Mouse (Mus musculus): ENCODE data around the gene Cpsf7. TPM values are rescaled to one million over a fixed set of nuclear protein-coding genes. Genes with fewer than 3 reads are reported as not detected.
"Not testable (repeated sequence)": the region's sequence is repeated elsewhere in the genome, so short reads cannot be mapped to it uniquely, and the experiment has no call there.

Cpsf7 gene
- total RNA-seq, 1 experiment from 2014 or later = 126 TPM

GRCm38 (mm10) chr19:10557001-10557400 is 31.9 kb downstream of the Cpsf7 start:
- no peak for ATAC-seq (ENCODE audit: extremely low read depth, insufficient number of reproducible peaks, low FRiP score, poor library complexity, severe bottlenecking)

GRCm38 (mm10) chr19:10557430-10557829 is 32.4 kb downstream of the Cpsf7 start:
- no peak for ATAC-seq (ENCODE audit: extremely low read depth, insufficient number of reproducible peaks, low FRiP score, poor library complexity, severe bottlenecking)

DNA sequence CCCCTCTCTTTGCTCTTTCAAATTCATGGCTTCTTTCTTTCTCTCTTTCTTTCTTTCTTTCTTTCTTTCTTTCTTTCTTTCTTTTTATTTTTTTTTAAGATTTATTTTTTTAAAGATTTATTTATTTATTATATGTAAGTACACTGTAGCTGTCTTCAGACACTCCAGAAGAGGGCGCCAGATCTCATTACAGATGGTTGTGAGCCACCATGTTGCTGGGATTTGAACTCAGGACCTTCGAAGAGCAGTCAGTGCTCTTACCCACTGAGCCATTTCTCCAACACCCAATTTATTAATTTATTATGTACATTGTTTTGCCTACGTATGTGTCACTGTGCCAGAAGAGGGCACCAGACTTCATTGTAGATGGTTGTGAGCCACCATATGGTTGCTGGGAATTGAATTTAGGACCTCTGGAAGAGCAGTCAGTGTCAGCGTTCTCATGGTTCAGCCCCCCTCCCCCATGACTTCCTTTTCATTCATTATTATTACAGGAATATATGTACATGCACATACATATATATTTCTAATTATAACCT is 32.8 kb downstream of the Cpsf7 start:
- not testable (repeated sequence) for ATAC-seq (ENCODE audit: extremely low read depth, insufficient number of reproducible peaks, low FRiP score, poor library complexity, severe bottlenecking)

DNA sequence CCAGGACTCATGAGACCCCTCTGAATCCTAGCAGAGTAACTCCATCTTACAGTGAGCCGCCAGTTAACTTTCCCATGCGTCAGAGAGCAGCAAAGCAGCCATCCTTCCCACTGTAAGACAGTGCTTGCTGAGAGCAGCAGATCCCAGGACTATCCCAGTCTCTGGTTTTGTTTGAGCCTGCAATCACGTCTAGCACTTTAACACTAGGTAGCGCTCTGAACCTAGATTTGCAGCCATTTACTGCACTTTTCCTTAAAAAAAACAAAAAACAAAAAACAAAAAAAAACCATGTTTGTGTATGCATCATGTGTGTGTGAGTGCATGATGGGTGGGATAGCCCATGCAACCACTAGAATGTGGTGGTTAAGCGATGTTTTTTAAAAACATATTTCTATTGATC is 35.0 kb downstream of the Cpsf7 start:
- ATAC-seq (ENCODE audit: extremely low read depth, insufficient number of reproducible peaks, low FRiP score, poor library complexity, severe bottlenecking) = no peak

- no peak for ATAC-seq (ENCODE audit: extremely low read depth, insufficient number of reproducible peaks, low FRiP score, poor library complexity, severe bottlenecking)
These were observed 36.7 kb downstream of the Cpsf7 start for GRCm38 (mm10) chr19:10561558-10562314.

DNA sequence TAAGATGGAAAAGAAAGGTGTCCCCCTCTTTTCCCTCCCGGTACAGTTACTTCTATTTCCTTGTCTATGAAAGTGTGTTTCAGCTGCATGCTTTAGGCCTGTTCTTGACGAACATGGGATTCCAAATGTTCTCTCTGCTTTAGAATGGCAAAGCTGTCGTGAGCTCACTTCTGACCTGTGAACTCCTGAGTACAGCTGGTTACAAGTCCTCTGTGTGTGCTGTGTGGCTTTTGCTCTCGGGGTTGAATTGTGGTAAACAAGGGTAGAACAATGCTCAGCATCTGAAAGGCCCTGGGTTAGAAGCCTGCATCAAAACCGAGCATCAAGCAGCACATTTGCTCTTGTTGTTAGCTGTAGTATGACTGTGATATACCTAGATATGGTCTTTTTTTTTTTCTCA is 37.3 kb downstream of the Cpsf7 start:
- no peak for ATAC-seq (ENCODE audit: extremely low read depth, insufficient number of reproducible peaks, low FRiP score, poor library complexity, severe bottlenecking)

GRCm38 (mm10) chr19:10564278-10564677 is 39.2 kb downstream of the Cpsf7 start:
- ATAC-seq (ENCODE audit: extremely low read depth, insufficient number of reproducible peaks, low FRiP score, poor library complexity, severe bottlenecking) = no peak

GRCm38 (mm10) chr19:10565217-10565616 is 40.2 kb downstream of the Cpsf7 start:
- ATAC-seq (ENCODE audit: extremely low read depth, insufficient number of reproducible peaks, low FRiP score, poor library complexity, severe bottlenecking) = no peak

- no peak for ATAC-seq (ENCODE audit: extremely low read depth, insufficient number of reproducible peaks, low FRiP score, poor library complexity, severe bottlenecking)
These were observed 44.6 kb downstream of the Cpsf7 start for GRCm38 (mm10) chr19:10569627-10570026.

DNA sequence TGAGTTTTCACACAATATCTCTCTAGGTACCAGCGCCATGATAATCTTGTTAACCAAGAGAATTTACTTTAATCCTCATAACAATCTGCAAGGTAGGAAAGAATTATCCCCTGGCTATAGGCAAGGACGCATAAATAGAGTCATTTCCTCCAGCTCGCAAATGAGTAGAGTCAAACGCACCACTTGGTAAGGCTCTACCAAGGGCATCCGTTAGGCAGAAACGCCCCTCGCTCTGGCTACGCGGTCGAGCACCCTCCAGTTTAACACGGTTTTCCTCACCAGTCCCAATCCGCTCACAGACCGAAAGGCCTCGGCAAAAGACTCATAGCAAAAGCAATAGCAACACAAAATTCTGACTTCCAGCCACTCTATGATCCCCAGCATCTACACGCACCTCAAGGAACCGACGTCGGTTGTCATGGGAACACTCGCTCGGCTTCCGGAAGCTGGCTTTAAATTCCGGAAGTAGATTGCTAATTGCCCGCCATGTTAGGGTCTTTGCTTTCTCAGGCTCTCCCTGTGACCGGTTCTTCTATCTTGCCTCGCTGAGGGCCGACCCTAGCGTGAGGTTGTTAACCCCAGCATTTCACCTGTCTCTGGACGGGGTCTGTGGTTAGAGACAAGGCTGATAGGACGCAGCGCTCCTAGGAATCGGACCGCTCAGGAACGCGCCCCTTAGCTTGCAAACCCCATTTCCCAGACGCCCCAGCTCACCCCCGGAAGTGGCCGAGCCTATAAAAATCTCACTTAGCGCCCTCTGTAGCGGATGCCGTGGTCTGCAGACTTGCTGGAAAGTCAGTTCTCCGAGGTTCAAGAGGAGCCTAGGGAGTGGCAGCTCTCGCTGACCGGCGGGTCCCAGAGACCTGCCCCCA is 51.9 kb downstream of the Cpsf7 start, which contains the start of the genes Cyb561a3 and Tmem138:
Gene Cyb561a3 (plus strand): TSS at position 483 of the 872 bp plus-strand sequence.
Gene Tmem138 (minus strand): TSS at position 673 of the 872 bp plus-strand sequence.
- ATAC-seq (ENCODE audit: extremely low read depth, insufficient number of reproducible peaks, low FRiP score, poor library complexity, severe bottlenecking) = peak; percentile 76

DNA sequence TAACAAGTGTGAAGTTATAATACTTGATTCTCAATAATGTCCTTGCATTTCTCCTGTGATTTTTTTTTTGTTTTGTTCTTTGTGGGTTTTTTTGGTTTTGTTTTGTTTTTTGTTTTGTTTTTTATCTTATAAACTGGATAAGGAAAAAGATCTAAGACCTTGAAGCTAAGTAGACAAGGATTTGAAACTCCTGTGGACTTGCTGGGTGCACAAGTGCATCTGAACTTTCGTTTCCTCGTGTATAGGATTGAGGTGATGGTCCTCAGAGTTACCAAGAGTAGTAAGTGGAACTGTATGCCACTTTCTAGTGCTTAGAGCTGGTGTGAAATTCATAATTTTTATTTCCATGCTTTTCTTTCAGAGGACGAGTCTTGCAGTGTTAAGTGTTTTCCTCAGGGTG is 55.0 kb downstream of the Cpsf7 start:
- no peak for ATAC-seq (ENCODE audit: extremely low read depth, insufficient number of reproducible peaks, low FRiP score, poor library complexity, severe bottlenecking)

- ATAC-seq (ENCODE audit: extremely low read depth, insufficient number of reproducible peaks, low FRiP score, poor library complexity, severe bottlenecking) = peak; percentile 48
These were observed 55.7 kb downstream of the Cpsf7 start for GRCm38 (mm10) chr19:10580761-10581160.

GRCm38 (mm10) chr19:10581984-10582383 is 56.9 kb downstream of the Cpsf7 start:
- peak; percentile 33; the same call in 1 of the 2 replicates for ATAC-seq (ENCODE audit: extremely low read depth, insufficient number of reproducible peaks, low FRiP score, poor library complexity, severe bottlenecking)

DNA sequence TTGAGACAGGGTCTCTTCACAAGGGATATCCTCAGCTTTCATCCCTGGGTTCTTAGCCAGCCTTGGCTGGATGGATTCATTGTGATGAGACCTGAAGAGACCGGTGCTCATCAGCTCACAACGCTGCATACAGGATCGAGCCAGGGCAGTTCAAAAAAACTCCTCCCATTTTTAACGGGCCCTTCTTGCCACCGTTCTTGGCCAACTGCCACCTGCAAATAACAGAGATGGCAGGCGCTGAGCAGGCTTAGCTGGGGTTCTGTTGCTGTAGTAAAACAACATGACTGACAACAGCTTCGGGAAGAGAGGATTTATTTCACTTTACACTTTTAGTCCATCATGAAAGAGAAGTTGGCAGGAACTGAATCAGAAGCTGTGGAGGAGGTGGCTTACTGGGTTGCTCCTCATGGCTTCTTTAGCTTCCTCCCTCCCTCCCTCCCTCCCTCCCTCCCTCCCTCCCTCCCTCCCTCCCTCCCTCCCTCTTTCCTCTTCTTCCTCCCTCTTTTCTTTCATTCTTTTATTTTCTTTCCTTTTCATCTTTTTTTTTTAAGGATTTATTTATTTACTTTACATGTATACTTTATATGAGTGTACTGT is 58.6 kb downstream of the Cpsf7 start:
- no peak for ATAC-seq (ENCODE audit: extremely low read depth, insufficient number of reproducible peaks, low FRiP score, poor library complexity, severe bottlenecking)

DNA sequence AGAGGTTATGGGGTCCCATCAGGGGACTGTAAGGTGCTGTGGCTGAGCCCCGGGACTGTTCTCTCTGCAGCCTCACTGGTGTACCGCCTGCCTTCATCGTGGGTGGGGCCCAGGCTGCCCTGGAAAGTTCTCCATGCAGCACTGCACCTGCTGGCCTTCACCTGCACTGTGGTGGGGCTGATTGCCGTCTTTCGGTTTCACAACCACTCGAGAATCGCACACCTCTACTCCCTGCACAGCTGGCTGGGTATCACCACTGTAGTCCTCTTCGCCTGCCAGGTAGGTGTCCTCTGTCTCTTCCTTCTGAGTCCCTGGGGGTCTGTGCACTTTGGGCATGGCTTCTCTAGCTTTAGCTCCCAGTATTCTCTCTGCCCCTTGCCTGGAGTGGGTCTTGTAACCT is 60.0 kb downstream of the Cpsf7 start:
- peak; percentile 63 for ATAC-seq (ENCODE audit: extremely low read depth, insufficient number of reproducible peaks, low FRiP score, poor library complexity, severe bottlenecking)

DNA sequence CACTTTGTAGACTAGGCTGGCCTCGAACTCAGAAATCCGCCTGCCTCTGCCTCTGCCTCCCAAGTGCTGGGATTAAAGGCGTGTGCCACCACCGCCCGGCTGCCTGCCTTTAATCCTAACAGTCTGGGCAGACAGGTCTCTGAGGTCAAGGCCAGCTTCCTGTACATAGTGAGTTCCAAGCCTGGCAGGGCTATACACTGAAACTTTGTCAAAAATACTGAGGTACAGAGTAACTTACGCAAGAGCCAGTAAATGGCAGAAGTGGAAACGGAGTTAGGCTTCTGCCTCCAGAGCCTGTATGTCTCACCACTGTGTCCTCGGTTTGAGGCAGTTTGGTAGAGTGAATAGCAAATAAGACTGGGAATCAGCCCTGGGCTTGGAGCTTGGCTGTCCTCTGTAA is 62.2 kb downstream of the Cpsf7 start:
- ATAC-seq (ENCODE audit: extremely low read depth, insufficient number of reproducible peaks, low FRiP score, poor library complexity, severe bottlenecking) = no peak

DNA sequence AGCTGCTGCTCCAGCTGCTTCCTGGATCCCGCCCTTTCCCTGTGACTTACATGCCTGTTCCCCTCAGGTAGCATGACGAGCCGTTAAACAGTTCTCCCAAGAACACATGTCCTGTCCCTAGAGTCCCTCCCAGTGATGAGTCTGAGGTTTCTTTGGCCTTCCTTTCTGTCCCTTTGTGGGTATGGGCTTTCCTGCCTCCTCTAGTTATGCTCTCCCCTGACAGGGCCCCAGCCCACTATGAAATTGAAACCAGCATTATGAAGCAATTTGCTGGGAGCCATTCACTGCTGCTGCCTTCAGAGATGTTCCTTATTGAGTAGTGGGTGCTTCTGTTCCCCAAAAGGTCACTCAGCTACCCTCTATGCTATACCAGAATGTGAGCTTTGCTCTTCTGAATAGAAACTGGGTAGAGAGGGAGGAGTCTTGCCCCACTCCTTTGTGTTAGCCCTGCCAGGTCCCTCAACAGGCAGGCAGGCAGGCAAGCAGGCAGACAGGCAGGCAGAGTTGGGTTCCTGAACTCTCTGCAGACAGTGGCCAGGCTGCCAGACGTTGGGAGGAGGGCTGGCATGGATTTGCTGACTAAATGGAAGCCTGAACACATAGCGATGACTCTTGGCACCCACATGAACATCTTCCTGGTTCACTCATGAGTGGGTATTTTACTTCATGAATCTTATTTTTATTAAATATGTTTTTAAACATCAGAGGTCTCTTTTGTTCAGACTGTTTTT is 64.2 kb downstream of the Cpsf7 start:
- no peak for ATAC-seq (ENCODE audit: extremely low read depth, insufficient number of reproducible peaks, low FRiP score, poor library complexity, severe bottlenecking)

DNA sequence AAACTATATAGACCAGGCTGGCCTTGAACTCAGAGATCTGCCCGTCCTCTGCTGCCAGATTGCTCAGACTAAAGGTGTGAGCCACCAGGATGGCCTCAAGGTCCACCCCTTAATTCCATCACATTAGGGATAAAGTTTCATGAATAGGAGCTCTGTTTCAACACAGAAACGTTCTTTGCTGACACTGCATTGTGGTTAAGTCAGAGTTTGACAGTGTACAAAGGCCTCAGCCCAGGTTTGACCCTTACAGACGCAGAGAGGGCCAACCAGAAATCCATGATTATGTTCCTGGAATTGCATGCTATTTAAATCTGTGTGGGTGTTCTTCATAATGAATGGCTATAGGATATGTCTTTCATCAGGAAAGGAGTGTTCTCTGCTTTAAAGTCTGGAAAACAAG is 65.2 kb downstream of the Cpsf7 start:
- no peak for ATAC-seq (ENCODE audit: extremely low read depth, insufficient number of reproducible peaks, low FRiP score, poor library complexity, severe bottlenecking)
